Mouse (Mus musculus) hindbrain, embryonic 15.5 days (tissue): ENCODE results near the gene H2al1g. TPM values are rescaled to one million over a fixed set of nuclear protein-coding genes. Genes with fewer than 3 reads are reported as not detected.
"Not testable (repeated sequence)": the region's sequence is repeated elsewhere in the genome, so short reads cannot be mapped to it uniquely, and the experiment has no call there.

Experiments used
- ATAC-seq: fragments of 200-750 bp; cut with Nextera tagmentation; 2 replicates; pipeline ENCODE4 v1.8.0; 2017; ENCODE audit warnings: low read depth, moderate number of reproducible peaks, moderate TSS enrichment; ENCODE audit not compliant: low FRiP score
- H3K27ac ChIP-seq: fragments of 300-500 bp; sonication (generic); replicated peaks from 2 replicates; pipeline ENCODE4 v1.5.1; 2015; ENCODE audit warnings: mild to moderate bottlenecking, inconsistent platforms
- H3K27me3 ChIP-seq: fragments of 300-500 bp; sonication (generic); 2 replicates; pipeline ENCODE4 v1.6.1; 2015; ENCODE audit warnings: control low read depth, inconsistent platforms
- H3K36me3 ChIP-seq: fragments of 300-500 bp; sonication (generic); 2 replicates; pipeline ENCODE4 v1.6.1; 2015; ENCODE audit warnings: control low read depth, inconsistent platforms
- H3K4me1 ChIP-seq: fragments of 300-500 bp; sonication (generic); replicated peaks from 2 replicates; pipeline ENCODE4 v1.6.1; 2015; ENCODE audit warnings: control low read depth, inconsistent platforms
- H3K4me2 ChIP-seq: fragments of 300-500 bp; sonication (generic); 2 replicates; pipeline ENCODE4 v1.6.1; 2015; ENCODE audit warnings: moderate library complexity, mild to moderate bottlenecking, inconsistent platforms
- H3K4me3 ChIP-seq: fragments of 300-500 bp; sonication (generic); 2 replicates; pipeline ENCODE4 v1.5.1; 2015; ENCODE audit warnings: mild to moderate bottlenecking, inconsistent platforms
- H3K9ac ChIP-seq: fragments of 300-500 bp; sonication (generic); 2 replicates; pipeline ENCODE4 v1.6.1; 2015; ENCODE audit warnings: inconsistent platforms
- H3K9me3 ChIP-seq: fragments of 300-500 bp; sonication (generic); 2 replicates; pipeline ENCODE4 v1.6.1; 2016; ENCODE audit warnings: control low read depth, inconsistent platforms
- WGBS: fragments of 180-500 bp; shearing (Covaris S2); methylation state at CpG from one replicate; pipeline ENCODE4 v1.1.7; 2015; 5-methylcytosine and 5-hydroxymethylcytosine counted together
- polyA plus RNA-seq: library from polyadenylated mRNA; unstranded; fragments of >200 nt; fragmentation: Nextera tagmentation; extraction: Ambion mirVana; gene quantifications from 2 replicates; pipeline ENCODE4 v1.2.1, GENCODE M21; 2015

H2al1g gene
- polyA plus RNA-seq: not detected in 2 replicates

GRCm38 (mm10) chrX:11317956-11318355, at the start of gene H2al1g:
TSS of gene H2al1g (plus strand) at chrX:11318256.
- not testable (repeated sequence) for H3K4me3 ChIP-seq, H3K4me2 ChIP-seq, ATAC-seq, H3K9ac ChIP-seq, H3K27ac ChIP-seq, H3K4me1 ChIP-seq, H3K27me3 ChIP-seq, H3K36me3 ChIP-seq, H3K9me3 ChIP-seq
- no CpG with 5 or more reads among the region's 3 CpGs for WGBS

GRCm38 (mm10) chrX:11269074-11269473, 49.0 kb upstream of the H2al1g start:
- Histone ChIP-seq H3K4me2 (no peak overlapping the region), H3K27ac (no peak overlapping the region), H3K4me1 (no peaks in the 10 kb centered on the region), H3K36me3 (no peaks in the 10 kb centered on the region), H3K9ac (no peak overlapping the region), H3K27me3 (peaks cover 3% of the 10 kb centered on the region; the same call in 1 of the 2 replicates), H3K4me3 (no peak overlapping the region), H3K9me3 (no peaks in the 10 kb centered on the region)
- WGBS: 66% methylated on average over 3 of the region's 3 CpGs
- peak; percentile 73 for ATAC-seq

GRCm38 (mm10) chrX:11273190-11273589, 44.9 kb upstream of the H2al1g start:
- H3K9me3 ChIP-seq: no peaks in the 10 kb centered on the region
- no peak overlapping the region for H3K4me2 ChIP-seq
- ATAC-seq: no peak
- H3K4me3 ChIP-seq: no peak overlapping the region
- H3K27ac ChIP-seq: no peak overlapping the region
- no peaks in the 10 kb centered on the region for H3K27me3 ChIP-seq
- no peak overlapping the region for H3K9ac ChIP-seq
- WGBS: 80% methylated on average over 3 of the region's 3 CpGs
- no peaks in the 10 kb centered on the region for H3K36me3 ChIP-seq
- H3K4me1 ChIP-seq: no peaks in the 10 kb centered on the region

GRCm38 (mm10) chrX:11277083-11277482, 41.0 kb upstream of the H2al1g start:
- ATAC-seq: no peak
- 65% methylated on average over 6 of the region's 6 CpGs for WGBS
- H3K4me2 ChIP-seq: no peak overlapping the region
- no peaks in the 10 kb centered on the region for H3K36me3 ChIP-seq
- no peaks in the 10 kb centered on the region for H3K9me3 ChIP-seq
- no peaks in the 10 kb centered on the region for H3K27me3 ChIP-seq
- H3K9ac ChIP-seq: no peak overlapping the region
- H3K4me1 ChIP-seq: no peaks in the 10 kb centered on the region
- H3K27ac ChIP-seq: no peak overlapping the region
- no peak overlapping the region for H3K4me3 ChIP-seq

- 77% methylated on average over 2 of the region's 2 CpGs for WGBS
- Histone ChIP-seq H3K36me3 (no peaks in the 10 kb centered on the region), H3K4me2 (no peak overlapping the region), H3K27ac (no peak overlapping the region), H3K4me1 (no peaks in the 10 kb centered on the region), H3K4me3 (no peak overlapping the region), H3K9me3 (no peaks in the 10 kb centered on the region), H3K27me3 (no peaks in the 10 kb centered on the region), H3K9ac (no peak overlapping the region)
- ATAC-seq: no peak
These were observed 37.3 kb upstream of the H2al1g start for GRCm38 (mm10) chrX:11280741-11281140.

GRCm38 (mm10) chrX:11288306-11288882, 29.7 kb upstream of the H2al1g start:
- no peak overlapping the region for H3K27ac ChIP-seq
- no peaks in the 10 kb centered on the region for H3K4me1 ChIP-seq
- H3K4me2 ChIP-seq: no peak overlapping the region
- H3K9me3 ChIP-seq: no peaks in the 10 kb centered on the region
- ATAC-seq: no peak
- H3K27me3 ChIP-seq: no peaks in the 10 kb centered on the region
- H3K4me3 ChIP-seq: no peak overlapping the region
- no peak overlapping the region for H3K9ac ChIP-seq
- H3K36me3 ChIP-seq: no peaks in the 10 kb centered on the region
- 77% methylated on average over 14 of the region's 14 CpGs for WGBS

GRCm38 (mm10) chrX:11289244-11289643, 28.8 kb upstream of the H2al1g start:
- Histone ChIP-seq H3K27me3 (no peaks in the 10 kb centered on the region), H3K36me3 (no peaks in the 10 kb centered on the region), H3K27ac (no peak overlapping the region), H3K4me1 (no peaks in the 10 kb centered on the region), H3K4me2 (no peak overlapping the region), H3K9me3 (no peaks in the 10 kb centered on the region), H3K9ac (no peak overlapping the region), H3K4me3 (no peak overlapping the region)
- 49% methylated on average over 4 of the region's 4 CpGs for whole genome bisulfite sequencing
- ATAC-seq: no peak

GRCm38 (mm10) chrX:11298957-11299356, 19.1 kb upstream of the H2al1g start, which contains the start of gene H2al1a:
TSS of gene H2al1a (plus strand) at chrX:11299257.
- H3K9me3 ChIP-seq: not testable (repeated sequence)

GRCm38 (mm10) chrX:11302132-11302531, 15.9 kb upstream of the H2al1g start, which contains the start of gene H2al1b:
TSS of gene H2al1b (plus strand) at chrX:11302432.
- not testable (repeated sequence) for H3K4me1 ChIP-seq, H3K27me3 ChIP-seq, ATAC-seq, H3K4me2 ChIP-seq, H3K36me3 ChIP-seq, H3K4me3 ChIP-seq, H3K9ac ChIP-seq, H3K27ac ChIP-seq, H3K9me3 ChIP-seq
- 92% methylated on average over 1 of the region's 3 CpGs for WGBS

More at GRCm38 (mm10) chrX:11298957-11299356, 19.1 kb upstream of the H2al1g start, which contains the start of gene H2al1a:
- H3K4me3 ChIP-seq, H3K4me2 ChIP-seq, H3K4me1 ChIP-seq, ATAC-seq, H3K36me3 ChIP-seq, H3K27me3 ChIP-seq, H3K27ac ChIP-seq, H3K9ac ChIP-seq: not testable (repeated sequence)
- no CpG with 5 or more reads among the region's 3 CpGs for WGBS

- H3K36me3 ChIP-seq, H3K4me1 ChIP-seq, H3K4me2 ChIP-seq, H3K27ac ChIP-seq, H3K9me3 ChIP-seq, ATAC-seq, H3K9ac ChIP-seq, H3K4me3 ChIP-seq, H3K27me3 ChIP-seq: not testable (repeated sequence)
- 96% methylated on average over 2 of the region's 6 CpGs for WGBS
These were observed 12.7 kb upstream of the H2al1g start, which contains the start of gene H2al1c for GRCm38 (mm10) chrX:11305355-11305754. TSS of gene H2al1c (plus strand) at chrX:11305655.

- H3K9me3 ChIP-seq, H3K4me1 ChIP-seq, H3K4me2 ChIP-seq, ATAC-seq, H3K27me3 ChIP-seq, H3K36me3 ChIP-seq, H3K4me3 ChIP-seq, H3K9ac ChIP-seq, H3K27ac ChIP-seq: not testable (repeated sequence)
- no CpG with 5 or more reads among the region's 6 CpGs for WGBS
These were observed 9.5 kb upstream of the H2al1g start, which contains the start of gene H2al1d for GRCm38 (mm10) chrX:11308524-11308923. TSS of gene H2al1d (plus strand) at chrX:11308824.

- not testable (repeated sequence) for H3K9ac ChIP-seq, H3K27ac ChIP-seq, H3K4me3 ChIP-seq, H3K4me2 ChIP-seq, H3K36me3 ChIP-seq, H3K4me1 ChIP-seq, H3K9me3 ChIP-seq, H3K27me3 ChIP-seq, ATAC-seq
- WGBS: no CpG with 5 or more reads among the region's 3 CpGs
These were observed 6.4 kb upstream of the H2al1g start, which contains the start of gene H2al1e for GRCm38 (mm10) chrX:11311634-11312033. TSS of gene H2al1e (plus strand) at chrX:11311934.

GRCm38 (mm10) chrX:11314858-11315257, 3.2 kb upstream of the H2al1g start, which contains the start of gene H2al1f:
TSS of gene H2al1f (plus strand) at chrX:11315158.
- H3K9me3 ChIP-seq, H3K27me3 ChIP-seq, H3K27ac ChIP-seq, H3K9ac ChIP-seq, H3K4me1 ChIP-seq, H3K4me3 ChIP-seq, ATAC-seq, H3K4me2 ChIP-seq, H3K36me3 ChIP-seq: not testable (repeated sequence)
- no CpG with 5 or more reads among the region's 6 CpGs for WGBS
